Mouse (Mus musculus) gastrocnemius, postnatal 25 days (tissue): ENCODE measurements around the gene 6820408C15Rik. TPM values are rescaled to one million over a fixed set of nuclear protein-coding genes. Genes with fewer than 3 reads are reported as not detected.

Experiments used
- DNase-seq: peaks from one replicate; pipeline ENCODE4 v3.0.0; 2022
- long read RNA-seq, 2 experiments: library from polyadenylated mRNA; stranded (forward); transcript quantifications; one replicate each; pipeline ENCODE4 v2.0.0; 2021
- total RNA-seq, 2 experiments: library from RNA; stranded (reverse); gene quantifications; 1 replicate in 1 of 2; 2 replicates in 1 of 2; pipeline ENCODE4 v1.2.3; 2021

Gene 6820408C15Rik
- not detected for total RNA-seq
- long read RNA-seq, experiment 1 = 0 reads
- long read RNA-seq, experiment 2 = 0 reads

GRCm38 (mm10) chr2:152415287-152415686 lies at the start of gene 6820408C15Rik:
6820408C15Rik (plus strand) TSS chr2:152415587.
- no peak for DNase-seq

GRCm38 (mm10) chr2:152367917-152368316 lies 47.5 kb upstream of the 6820408C15Rik start:
- no peak for DNase-seq

GRCm38 (mm10) chr2:152368532-152369140 lies 46.8 kb upstream of the 6820408C15Rik start:
- DNase-seq = peak; percentile 28

GRCm38 (mm10) chr2:152372104-152372503 lies 43.3 kb upstream of the 6820408C15Rik start:
- no peak for DNase-seq

- DNase-seq = no peak
Measured at GRCm38 (mm10) chr2:152372661-152373060, 42.7 kb upstream of the 6820408C15Rik start.

GRCm38 (mm10) chr2:152373547-152373946 lies 41.8 kb upstream of the 6820408C15Rik start:
- no peak for DNase-seq

GRCm38 (mm10) chr2:152375652-152376344 lies 39.6 kb upstream of the 6820408C15Rik start:
- no peak for DNase-seq

GRCm38 (mm10) chr2:152376345-152376741 lies 39.0 kb upstream of the 6820408C15Rik start, which contains the start of gene Nrsn2:
Nrsn2 (minus strand) TSS chr2:152376638.
- DNase-seq = no peak

GRCm38 (mm10) chr2:152384191-152384590 lies 31.2 kb upstream of the 6820408C15Rik start:
- no peak for DNase-seq

- DNase-seq = no peak
Measured at GRCm38 (mm10) chr2:152392786-152393185, 22.6 kb upstream of the 6820408C15Rik start.

GRCm38 (mm10) chr2:152393225-152394017 lies 22.0 kb upstream of the 6820408C15Rik start:
- no peak for DNase-seq

GRCm38 (mm10) chr2:152395271-152395920 lies 20.0 kb upstream of the 6820408C15Rik start:
- DNase-seq = no peak

- DNase-seq = peak; percentile 84
Measured at GRCm38 (mm10) chr2:152396110-152397003, 19.0 kb upstream of the 6820408C15Rik start.

- peak; percentile 85 for DNase-seq
Measured at GRCm38 (mm10) chr2:152397004-152397589, 18.3 kb upstream of the 6820408C15Rik start.

GRCm38 (mm10) chr2:152397680-152398435 lies 17.5 kb upstream of the 6820408C15Rik start, which contains the start of gene Sox12:
Sox12 (minus strand) TSS chr2:152398063.
- DNase-seq = peak; percentile 90

- peak; percentile 91 for DNase-seq
Measured at GRCm38 (mm10) chr2:152398691-152399090, 16.7 kb upstream of the 6820408C15Rik start.

- DNase-seq = no peak
Measured at GRCm38 (mm10) chr2:152399122-152399542, 16.3 kb upstream of the 6820408C15Rik start.

GRCm38 (mm10) chr2:152406126-152406525 lies 9.3 kb upstream of the 6820408C15Rik start:
- peak; percentile 95 for DNase-seq

- DNase-seq = no peak
Measured at GRCm38 (mm10) chr2:152409781-152410180, 5.6 kb upstream of the 6820408C15Rik start.

- DNase-seq = peak; percentile 80
Measured at GRCm38 (mm10) chr2:152410971-152411371, 4.4 kb upstream of the 6820408C15Rik start.
